Mouse (Mus musculus): ENCODE data around the gene Katnbl1. TPM values are rescaled to one million over a fixed set of nuclear protein-coding genes. Genes with fewer than 3 reads are reported as not detected.

Gene Katnbl1
- 1 to 10 TPM; 2.8 to 3.1 TPM for total RNA-seq (2021)
- long read RNA-seq, experiment 1, transcript Katnbl1-201 (10 exons, 2,886 nt) = major isoform, 5 of 6 reads
- long read RNA-seq, experiment 1, partial matches to known transcripts = 0 of 6 reads
- long read RNA-seq, experiment 1, other reads (novel, unspliced or antisense) = 1 of 6 reads
- long read RNA-seq, experiment 2, partial matches to known transcripts = 0 of 4 reads
- long read RNA-seq, experiment 2, other reads (novel, unspliced or antisense) = 1 of 4 reads

DNA sequence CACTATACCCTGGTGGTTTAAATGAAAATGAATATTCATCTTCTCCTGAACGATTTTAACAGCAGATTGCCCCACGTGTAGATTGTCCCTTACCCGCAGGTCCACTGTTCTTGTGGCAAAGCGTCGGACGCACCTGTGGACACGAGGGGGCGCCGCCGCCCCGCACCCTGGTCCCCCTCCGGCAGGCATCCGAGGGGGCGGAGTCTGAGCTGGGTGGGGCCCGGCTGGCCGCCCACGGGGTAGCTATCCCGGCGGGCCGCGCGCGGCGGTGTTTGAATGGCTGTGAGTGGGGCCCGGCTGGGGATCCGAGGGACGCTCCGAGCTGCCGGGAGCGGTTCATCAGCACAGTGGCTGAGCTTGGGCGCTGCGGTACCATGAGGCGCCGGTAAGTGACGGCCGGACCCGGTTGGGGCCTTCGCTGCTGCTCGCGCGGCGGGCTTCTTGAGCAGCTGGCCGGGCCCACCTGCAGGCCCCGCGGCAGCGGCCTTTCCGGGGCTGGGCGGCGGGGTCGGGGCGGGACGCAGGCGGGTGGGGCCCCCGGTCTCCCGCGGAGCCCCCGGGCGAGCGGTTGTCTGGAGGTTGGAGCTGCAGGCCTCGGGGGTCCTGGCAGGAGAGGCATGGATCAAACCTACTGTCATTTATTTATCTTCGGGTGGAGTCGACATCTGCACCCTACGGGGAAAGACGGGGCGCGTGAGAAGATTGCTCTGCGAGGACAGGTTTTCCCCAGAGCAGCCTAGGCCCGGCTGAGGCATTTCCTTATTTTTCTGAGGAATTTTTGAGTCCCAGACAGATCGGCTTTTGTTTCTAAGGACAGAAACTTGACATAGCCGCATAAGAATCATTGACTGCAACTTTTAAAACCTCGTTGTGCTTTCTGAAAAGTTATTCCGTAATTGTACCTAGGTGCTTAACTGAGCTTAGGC lies at the start of gene Katnbl1:
Gene Katnbl1 (plus strand): TSS at position 239 of the 926 bp plus-strand sequence.
- DNase-seq = peak; percentile 92

- no peak for DNase-seq
These were observed 46.7 kb upstream of the Katnbl1 start for GRCm38 (mm10) chr2:112332051-112332898.

- no peak for DNase-seq
These were observed 41.8 kb upstream of the Katnbl1 start for GRCm38 (mm10) chr2:112337211-112337610.

DNA sequence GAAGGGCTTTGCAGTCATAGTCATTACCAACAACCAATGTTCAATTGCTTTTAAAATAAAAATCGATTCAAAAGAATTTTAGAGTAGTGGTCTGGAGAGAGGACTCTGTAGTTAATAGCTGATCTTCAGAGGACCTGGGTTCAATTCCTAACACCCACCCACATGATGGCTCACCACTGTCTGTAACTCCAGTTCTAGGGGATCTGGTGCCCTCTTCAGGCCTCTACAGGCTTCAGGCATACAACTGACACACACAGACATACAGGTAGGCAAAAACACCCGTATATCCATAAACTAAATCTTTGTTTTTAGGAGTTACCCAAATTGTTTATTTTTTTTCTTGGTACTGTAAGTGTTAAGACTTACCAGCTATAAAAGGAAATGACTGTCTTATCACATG lies 39.3 kb upstream of the Katnbl1 start:
- DNase-seq = no peak

- DNase-seq = no peak
These were observed 37.9 kb upstream of the Katnbl1 start for GRCm38 (mm10) chr2:112341117-112341516.

DNA sequence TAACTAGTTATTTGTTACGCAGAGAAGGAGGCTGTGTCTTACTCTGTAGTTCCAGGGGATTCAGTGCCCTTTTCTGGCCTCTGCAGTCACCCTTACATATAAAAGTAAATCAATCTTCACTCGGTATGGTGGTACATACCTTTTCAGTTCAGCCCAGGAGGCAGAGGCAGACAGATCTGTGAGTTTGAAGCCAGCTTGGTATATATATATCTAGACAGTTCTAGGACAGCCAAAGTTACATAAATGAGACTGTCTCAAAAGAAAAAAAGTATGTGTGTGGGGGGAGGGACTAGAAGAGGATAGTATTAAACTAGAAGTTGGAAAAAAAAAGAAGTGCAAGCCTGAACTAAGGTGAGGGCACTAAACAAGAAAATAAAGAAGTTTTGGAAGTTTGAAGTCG lies 30.8 kb upstream of the Katnbl1 start:
- no peak for DNase-seq

GRCm38 (mm10) chr2:112353685-112354455 lies 25.1 kb upstream of the Katnbl1 start:
- DNase-seq = no peak

DNA sequence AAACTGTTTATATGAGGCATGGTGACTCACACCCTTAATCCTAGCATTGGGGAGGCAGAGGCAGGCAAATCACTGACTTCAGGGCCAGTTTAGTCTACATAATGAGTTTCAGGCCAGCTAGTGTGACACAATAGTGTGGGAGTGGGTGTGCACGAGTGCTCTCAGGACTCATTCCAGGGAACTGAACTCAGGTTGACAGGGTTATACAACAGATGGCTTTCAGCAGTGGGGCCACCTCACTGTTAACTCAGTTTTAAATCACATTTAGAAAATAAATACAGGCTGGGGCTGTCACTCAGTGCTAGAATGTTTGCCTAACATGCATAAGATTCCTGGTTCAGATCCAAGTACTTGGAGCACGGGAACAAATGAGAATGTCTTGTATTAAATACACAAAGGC lies 19.4 kb upstream of the Katnbl1 start:
- no peak for DNase-seq

DNA sequence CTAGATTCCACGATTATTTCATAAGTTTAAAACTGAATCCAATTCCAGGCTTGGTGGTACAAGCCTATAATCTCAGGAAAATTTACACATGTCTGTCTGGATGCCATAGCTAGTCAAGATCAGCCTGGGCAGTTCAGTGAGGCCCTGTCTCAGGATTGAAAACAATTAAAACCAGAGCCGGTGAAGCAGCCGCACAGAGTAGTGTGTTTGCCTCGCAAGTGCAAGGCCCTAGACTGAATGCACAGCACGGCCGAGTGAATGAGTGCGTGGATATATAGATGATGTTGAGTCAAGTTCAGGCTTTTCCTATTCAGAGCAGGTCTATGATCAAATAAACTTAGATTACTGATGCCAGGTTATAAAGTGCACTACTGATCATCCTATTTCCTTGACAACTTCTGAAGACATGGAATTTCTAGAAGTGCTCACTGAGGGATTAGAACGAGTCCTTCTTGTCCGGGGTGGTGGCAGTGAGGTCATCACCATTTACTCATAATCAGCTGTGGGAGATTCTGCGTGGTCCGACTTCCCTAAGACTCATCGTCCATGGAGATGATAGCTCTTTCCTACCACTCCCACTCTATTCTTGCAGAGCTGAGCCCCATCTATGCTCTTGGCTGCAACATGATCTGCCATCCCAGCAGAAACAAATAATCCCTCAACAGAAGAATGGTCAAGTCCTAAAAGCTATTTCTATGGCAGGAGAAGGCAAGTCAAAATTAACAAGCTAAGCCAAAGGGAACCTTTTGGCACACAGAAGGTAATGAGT lies 18.8 kb upstream of the Katnbl1 start:
- DNase-seq = no peak

DNA sequence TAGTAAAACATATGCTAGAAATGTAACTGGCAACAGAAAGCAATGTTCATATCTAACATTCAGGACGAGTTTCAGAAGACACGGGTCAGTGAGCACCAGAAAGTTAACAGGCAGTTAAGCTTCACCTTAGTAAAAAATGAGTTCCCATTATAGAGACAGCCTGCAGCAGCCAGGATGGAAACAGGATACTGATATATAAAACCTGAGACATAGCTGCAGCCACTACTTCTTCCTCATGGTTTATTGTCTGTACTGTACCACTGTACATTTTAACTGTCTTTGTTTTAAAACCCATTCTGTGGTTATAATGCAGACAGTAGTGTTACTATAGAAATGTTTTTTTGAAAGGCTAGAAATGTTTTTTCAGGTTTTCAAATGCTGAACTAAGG lies 18.2 kb upstream of the Katnbl1 start:
- no peak for DNase-seq

GRCm38 (mm10) chr2:112367222-112367621 lies 11.8 kb upstream of the Katnbl1 start:
- DNase-seq = no peak

DNA sequence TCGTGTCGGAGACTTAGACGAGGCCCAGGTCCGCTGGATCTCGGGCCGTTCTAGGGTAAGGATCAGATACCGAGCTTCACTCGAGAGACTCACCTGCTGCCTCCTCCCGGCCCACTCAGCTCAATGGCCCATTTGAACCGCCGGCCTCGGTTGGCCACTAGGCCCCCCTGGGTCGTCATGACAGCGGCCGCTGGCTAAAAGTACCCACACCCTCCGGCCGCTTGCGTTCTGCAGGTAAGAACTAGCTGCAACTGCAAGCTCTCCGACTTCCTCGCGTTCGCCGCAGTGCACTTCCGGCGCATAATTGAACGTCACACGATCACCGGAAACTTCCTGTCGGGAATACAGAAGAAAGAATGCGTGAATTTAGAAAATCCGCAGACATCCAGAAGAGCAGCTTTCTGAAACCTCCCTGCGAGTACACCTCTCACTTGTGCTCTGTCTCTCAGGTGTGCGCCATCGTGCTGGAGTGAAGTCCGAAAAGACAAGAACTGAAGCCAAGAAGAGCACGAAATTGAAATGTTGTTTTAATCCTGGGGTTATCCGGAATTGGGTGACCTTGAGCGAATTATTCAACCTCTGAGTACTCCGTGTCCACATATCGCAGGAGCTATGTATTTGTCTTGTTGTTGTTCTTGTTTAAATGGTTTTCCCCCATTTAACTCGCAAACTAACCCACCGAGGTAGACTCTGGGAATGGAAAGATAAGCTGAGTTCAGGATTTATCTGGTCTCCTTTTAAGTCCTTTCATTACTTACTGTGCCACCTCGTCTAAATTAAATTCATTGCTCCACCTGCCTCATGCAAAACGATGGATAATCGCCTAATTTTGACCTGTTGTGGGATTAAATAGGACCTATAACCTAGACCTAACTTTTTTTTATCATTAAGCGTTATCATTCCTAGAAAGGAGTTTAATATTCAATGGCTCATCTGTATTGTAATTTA lies 11.0 kb upstream of the Katnbl1 start, which contains the start of gene Emc4:
Gene Emc4 (minus strand): TSS at position 302 of the 948 bp plus-strand sequence.
- DNase-seq = peak; percentile 77

DNA sequence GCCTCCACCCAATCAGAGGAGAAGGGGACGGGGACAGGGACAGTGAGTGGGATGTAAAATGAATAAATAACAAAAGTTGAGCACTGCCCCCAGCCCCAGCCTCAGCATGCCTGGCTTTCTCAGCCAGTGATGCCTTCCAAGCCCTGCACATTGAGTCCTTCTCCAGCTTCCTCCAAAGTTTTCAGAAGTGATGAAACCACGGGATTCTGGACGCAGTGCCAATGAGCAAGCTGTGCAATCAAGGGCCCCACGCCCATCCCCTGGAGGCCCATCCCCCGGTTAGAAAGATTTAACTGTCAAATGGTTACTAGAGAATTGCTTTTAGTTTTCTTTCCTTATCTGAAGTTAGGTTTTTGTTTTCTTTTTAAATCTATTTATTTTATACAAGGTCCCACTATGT lies 9.1 kb upstream of the Katnbl1 start:
- peak; percentile 65 for DNase-seq

- peak; percentile 22 for DNase-seq
These were observed 5.9 kb upstream of the Katnbl1 start for GRCm38 (mm10) chr2:112373141-112373540.

DNA sequence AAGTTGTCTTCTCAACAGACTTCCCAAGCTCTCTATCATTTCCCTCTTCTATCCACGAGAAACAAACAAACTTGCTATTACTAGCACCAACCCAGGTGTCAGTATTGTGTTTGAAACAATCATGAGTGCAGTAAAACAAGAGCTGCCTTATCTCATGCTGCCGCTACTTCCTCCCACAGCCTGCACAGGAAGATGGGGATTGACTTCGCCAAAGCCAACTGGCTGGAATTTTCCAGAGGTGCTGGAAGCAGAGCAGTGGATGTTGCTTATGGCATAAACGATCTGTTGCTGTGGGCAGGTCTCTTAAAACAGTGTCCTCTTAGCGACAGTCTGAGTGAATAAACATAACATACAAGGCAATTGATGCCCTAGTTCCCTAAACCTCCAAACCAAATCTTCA lies 4.4 kb upstream of the Katnbl1 start:
- peak; percentile 14 for DNase-seq

DNA sequence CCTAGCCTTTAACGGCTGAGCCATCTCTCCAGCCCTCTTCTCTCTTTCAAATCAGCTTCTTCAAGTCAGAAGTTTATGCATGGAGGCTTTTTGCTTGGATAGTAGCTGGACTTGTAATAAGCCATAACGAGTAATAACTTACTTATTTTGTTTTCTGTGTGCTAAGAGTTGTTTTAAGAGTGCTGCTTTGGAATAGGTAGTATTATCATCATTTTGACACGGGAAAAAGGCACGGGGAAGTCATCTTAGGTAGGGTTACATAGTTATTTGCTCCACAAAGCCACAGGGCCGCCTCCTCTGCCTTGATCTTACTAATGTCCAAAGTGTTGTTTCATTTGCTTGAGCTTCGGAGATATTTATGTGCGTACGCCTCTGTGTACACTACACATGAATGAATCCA lies 1.1 kb downstream of the Katnbl1 start:
- DNase-seq = no peak

- no peak for DNase-seq
These were observed 2.2 kb downstream of the Katnbl1 start for GRCm38 (mm10) chr2:112381219-112381618.

DNA sequence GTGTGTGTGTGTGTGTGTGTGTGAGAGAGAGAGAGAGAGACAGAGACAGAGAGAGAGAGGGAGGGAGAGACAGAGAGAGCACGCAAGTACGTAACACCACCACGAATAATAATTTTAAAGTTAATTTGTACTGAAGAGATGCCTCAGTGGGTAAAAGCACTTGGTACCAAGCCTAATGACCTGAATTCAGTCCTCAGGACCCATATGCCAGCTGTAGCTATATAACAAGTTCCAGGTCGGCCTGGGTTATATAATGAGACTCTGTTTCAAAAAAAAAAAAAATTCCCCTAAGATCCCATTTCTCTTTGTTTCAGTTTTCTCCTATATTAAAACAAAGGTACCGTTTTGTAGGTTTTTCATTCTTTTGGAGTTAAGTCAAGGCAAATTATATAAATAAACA lies 11.8 kb downstream of the Katnbl1 start:
- no peak for DNase-seq

DNA sequence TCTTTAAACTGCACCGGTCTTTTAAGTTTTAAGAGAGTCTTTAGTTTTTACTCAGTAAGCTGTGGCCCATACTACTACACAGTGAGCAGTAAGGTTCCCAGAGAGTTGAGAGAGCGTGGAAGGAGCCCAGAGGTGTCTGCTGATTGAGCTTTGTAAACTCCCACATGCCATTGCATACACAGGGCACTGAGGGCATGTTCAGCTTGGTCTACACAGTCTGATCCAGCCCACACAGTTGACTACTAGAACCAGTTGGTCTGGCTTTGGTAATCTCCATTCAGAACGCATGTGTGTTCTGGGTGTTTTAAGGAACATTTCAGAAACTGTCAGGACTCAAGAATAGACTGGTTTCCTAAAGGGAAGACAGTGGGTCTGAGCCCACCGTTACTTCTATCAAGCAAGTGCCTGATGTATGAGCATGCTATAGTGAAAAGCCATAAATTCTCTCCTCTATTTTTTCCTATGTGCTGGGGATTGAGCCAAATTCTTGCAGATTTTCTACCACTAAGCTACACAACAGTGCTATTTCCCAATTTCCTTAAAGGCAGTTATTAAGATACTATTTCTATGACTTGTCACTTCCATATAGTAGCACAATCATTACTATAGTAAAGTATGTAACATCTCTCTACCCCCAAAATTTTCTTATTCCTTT lies 12.5 kb downstream of the Katnbl1 start:
- no peak for DNase-seq
